Mouse (Mus musculus): ENCODE data around the gene Cd22.
"Not testable (repeated sequence)": the region's sequence is repeated elsewhere in the genome, so short reads cannot be mapped to it uniquely, and the experiment has no call there.

The Cd22 gene

GRCm38 (mm10) chr7:30880176-30880575 is at the start of gene Cd22:
Gene Cd22, minus strand, starts transcription at chr7:30880342.
- DNase-seq (ENCODE audit: low spot score), result no peak

GRCm38 (mm10) chr7:30924581-30924980 is 44.4 kb upstream of the Cd22 start, which contains the start of gene Hamp2:
Gene Hamp2, minus strand, starts transcription at chr7:30924681.
- DNase-seq (ENCODE audit: low spot score), result not testable (repeated sequence)

GRCm38 (mm10) chr7:30924071-30924470 is 43.9 kb upstream of the Cd22 start:
- DNase-seq (ENCODE audit: low spot score), result no peak

GRCm38 (mm10) chr7:30922490-30922889 is 42.3 kb upstream of the Cd22 start:
- DNase-seq (ENCODE audit: low spot score), result not testable (repeated sequence)

- no peak for DNase-seq (ENCODE audit: low spot score)
Observed at GRCm38 (mm10) chr7:30920217-30920616, 40.1 kb upstream of the Cd22 start.

- no peak for DNase-seq (ENCODE audit: low spot score)
Observed at GRCm38 (mm10) chr7:30917219-30917618, 37.1 kb upstream of the Cd22 start.

- no peak for DNase-seq (ENCODE audit: low spot score)
Observed at GRCm38 (mm10) chr7:30916713-30917112, 36.6 kb upstream of the Cd22 start.

GRCm38 (mm10) chr7:30914732-30915131 is 34.6 kb upstream of the Cd22 start, which contains the start of gene Mag:
Gene Mag, minus strand, starts transcription at chr7:30914873.
- no peak for DNase-seq (ENCODE audit: low spot score)

GRCm38 (mm10) chr7:30909773-30910172 is 29.6 kb upstream of the Cd22 start:
- peak; percentile 25 for DNase-seq (ENCODE audit: low spot score)

GRCm38 (mm10) chr7:30908992-30909431 is 28.9 kb upstream of the Cd22 start:
- DNase-seq (ENCODE audit: low spot score), result no peak

- DNase-seq (ENCODE audit: low spot score), result peak; percentile 39
Observed at GRCm38 (mm10) chr7:30908277-30908991, 28.3 kb upstream of the Cd22 start.

- no peak for DNase-seq (ENCODE audit: low spot score)
Observed at GRCm38 (mm10) chr7:30904042-30904441, 23.9 kb upstream of the Cd22 start.

GRCm38 (mm10) chr7:30895217-30895616 is 15.1 kb upstream of the Cd22 start:
- DNase-seq (ENCODE audit: low spot score), result peak; percentile 53

GRCm38 (mm10) chr7:30892515-30892914 is 12.4 kb upstream of the Cd22 start:
- no peak for DNase-seq (ENCODE audit: low spot score)

GRCm38 (mm10) chr7:30891746-30892145 is 11.6 kb upstream of the Cd22 start:
- no peak for DNase-seq (ENCODE audit: low spot score)

GRCm38 (mm10) chr7:30890681-30891080 is 10.5 kb upstream of the Cd22 start:
- DNase-seq (ENCODE audit: low spot score), result no peak

GRCm38 (mm10) chr7:30888786-30889185 is 8.6 kb upstream of the Cd22 start:
- DNase-seq (ENCODE audit: low spot score), result no peak

- no peak for DNase-seq (ENCODE audit: low spot score)
Observed at GRCm38 (mm10) chr7:30887568-30888188, 7.5 kb upstream of the Cd22 start.

GRCm38 (mm10) chr7:30886852-30887251 is 6.7 kb upstream of the Cd22 start:
- DNase-seq (ENCODE audit: low spot score), result no peak

- no peak for DNase-seq (ENCODE audit: low spot score)
Observed at GRCm38 (mm10) chr7:30884047-30884446, 3.9 kb upstream of the Cd22 start.

- no peak for DNase-seq (ENCODE audit: low spot score)
Observed at GRCm38 (mm10) chr7:30881367-30881766, 1.2 kb upstream of the Cd22 start.

GRCm38 (mm10) chr7:30878950-30879349 is 1.2 kb downstream of the Cd22 start:
- DNase-seq (ENCODE audit: low spot score), result no peak

GRCm38 (mm10) chr7:30873083-30873482 is 7.1 kb downstream of the Cd22 start:
- DNase-seq (ENCODE audit: low spot score), result peak; percentile 42

All from yolk sac, embryonic 10.5 days (tissue).